Comparison of ENCODE assay signal across 8 mouse cellular contexts in genomic region chr7:35233861-35234260, GRCm38 (mm10). TPM values are rescaled to one million over a fixed set of nuclear protein-coding genes. Genes with fewer than 3 reads are reported as not detected.
DNase-seq lines count a peak whose midpoint lies in the region; ATAC-seq and TF ChIP-seq lines count a peak whose summit lies in the region.

No protein-coding gene starts in this region.

- 75% methylated on average over 12 of the region's 12 CpGs for WGBS in kidney, adult 2 months
- WGBS in forebrain, embryonic 15.5 days, result 38% methylated on average over 12 of the region's 12 CpGs
- WGBS in midbrain, embryonic 10.5 days, result 45% methylated on average over 12 of the region's 12 CpGs

- H3K4me1 ChIP-seq in kidney, adult 2 months (ENCODE audit: control insufficient read depth, insufficient read depth, low read length), result peaks cover 3% of the 10 kb centered on the region; the same call in 1 of the 2 replicates
- H3K4me1 ChIP-seq in forebrain, embryonic 15.5 days, result peaks cover 16% of the 10 kb centered on the region; the same call in 1 of the 2 replicates
- H3K4me1 ChIP-seq in midbrain, embryonic 10.5 days, result peaks cover 18% of the 10 kb centered on the region

- peak overlapping the region; percentile 52; the same call in 1 of the 2 replicates for H3K4me3 ChIP-seq in kidney, adult 2 months (ENCODE audit: insufficient read depth, low read depth, low read length)
- H3K4me3 ChIP-seq in forebrain, embryonic 15.5 days, result peak overlapping the region; percentile 59
- peak overlapping the region; percentile 69 for H3K4me3 ChIP-seq in midbrain, embryonic 10.5 days

- no peaks in the 10 kb centered on the region for H3K36me3 ChIP-seq in kidney, adult 2 months (ENCODE audit: control insufficient read depth, insufficient read depth, low read length)
- no peaks in the 10 kb centered on the region for H3K36me3 ChIP-seq in forebrain, embryonic 15.5 days
- H3K36me3 ChIP-seq in midbrain, embryonic 10.5 days, result no peaks in the 10 kb centered on the region

- TF ChIP-seq CTCF in kidney, adult 2 months (conservative IDR thresholded peaks at IDR 0.05; ENCODE audit: insufficient read depth, insufficient read length, low read depth, low read length), result no peak

- H3K9ac ChIP-seq in forebrain, embryonic 15.5 days (replicated peaks), result peak overlapping the region; percentile 50

- peak overlapping the region; percentile 42 for H3K4me2 ChIP-seq in forebrain, embryonic 15.5 days (replicated peaks)

- H3K9me3 ChIP-seq in forebrain, embryonic 15.5 days, result no peaks in the 10 kb centered on the region
- peaks cover 7% of the 10 kb centered on the region; the same call in 1 of the 2 replicates for H3K9me3 ChIP-seq in midbrain, embryonic 10.5 days (replicated peaks)

- H3K27ac ChIP-seq in kidney, adult 2 months (ENCODE audit: insufficient read depth, low read depth, low read length), result no peak overlapping the region
- H3K27ac ChIP-seq in forebrain, embryonic 15.5 days (replicated peaks), result peak overlapping the region; percentile 95
- peak overlapping the region; percentile 89 for H3K27ac ChIP-seq in midbrain, embryonic 10.5 days (replicated peaks)

- no peak for TF ChIP-seq POLR2A in kidney, adult 2 months (IDR thresholded peaks at IDR 0.05; ENCODE audit: low read depth, low read length)

- no peak for DNase-seq in kidney, adult 2 months
- DNase-seq in kidney, adult 11 months, result no peak
- DNase-seq in MN1 (ENCODE audit: low spot score), result peak; percentile 11
- DNase-seq in midbrain, embryonic 10.5 days (ENCODE audit: low spot score), result no peak
- DNase-seq in frontal cortex, postnatal 25 days (ENCODE audit: low spot score in 2 of 2), result no peak
- DNase-seq in gastrocnemius, adult 18-20 months (ENCODE audit: low spot score), result no peak
- DNase-seq in adrenal gland, adult 2 months, result no peak

- ATAC-seq in forebrain, embryonic 15.5 days (replicated peaks), result no peak

- H3K27me3 ChIP-seq in kidney, adult 2 months (replicated peaks; ENCODE audit: control insufficient read depth, insufficient read depth, low read length), result no peaks in the 10 kb centered on the region
- no peaks in the 10 kb centered on the region for H3K27me3 ChIP-seq in forebrain, embryonic 15.5 days
- no peaks in the 10 kb centered on the region for H3K27me3 ChIP-seq in midbrain, embryonic 10.5 days (ENCODE audit: low read depth, poor library complexity, severe bottlenecking)

RNA-seq across cellular contexts. Expression of gene Lrp3, which starts 18.6 kb away (rescaled TPM):
- polyA plus RNA-seq in kidney, adult 2 months (2012; rRNA removed), result 19.7 and 22.6 TPM in 2 replicates
- polyA plus RNA-seq in forebrain, embryonic 15.5 days (2015; fragmentation: Nextera tagmentation; extraction: Ambion mirVana), result 25.3 and 26.4 TPM in 2 replicates
- 11.9 and 13.5 TPM in 2 replicates for polyA plus RNA-seq in midbrain, embryonic 10.5 days (2016; fragmentation: Nextera tagmentation; extraction: Ambion mirVana)
- 1 to 10 TPM; 5.8 to 6.1 TPM for total RNA-seq in gastrocnemius, adult 18-20 months (2021)
- total RNA-seq in adrenal gland, adult 2 months (2021), result 10 to 100 TPM; 14.9 to 22.7 TPM
- 38.8 and 42.9 TPM in 2 replicates for polyA plus RNA-seq in adrenal gland, adult 2 months (2012; rRNA removed)

RNA-seq across cellular contexts. Expression of gene Slc7a10, which starts 47.7 kb away (rescaled TPM):
- polyA plus RNA-seq in kidney, adult 2 months (2012; rRNA removed), result 2.5 and 7.0 TPM in 2 replicates
- 5.3 and 6.2 TPM in 2 replicates for polyA plus RNA-seq in forebrain, embryonic 15.5 days (2015; fragmentation: Nextera tagmentation; extraction: Ambion mirVana)
- polyA plus RNA-seq in midbrain, embryonic 10.5 days (2016; fragmentation: Nextera tagmentation; extraction: Ambion mirVana), result 0.17 and 0.35 TPM in 2 replicates
- 1 to 10 TPM in 1 of 2 experiments, under 1 TPM in 1; 0.75 to 1.9 TPM for total RNA-seq in gastrocnemius, adult 18-20 months (2021)
- total RNA-seq in adrenal gland, adult 2 months (2021), result 10 to 100 TPM in 1 of 2 experiments, 1 to 10 TPM in 1; 6.4 to 28.1 TPM
- 26.6 and 40.9 TPM in 2 replicates for polyA plus RNA-seq in adrenal gland, adult 2 months (2012; rRNA removed)
